In genomic region chr1:118952318-118952717, GRCm38 (mm10) we compare ENCODE assay signal across 22 mouse cellular contexts.
DNase-seq lines count a peak whose midpoint lies in the region; ATAC-seq lines count a peak whose summit lies in the region.
"Had no signal": no experiment of that assay in that cellular context is flagged by ENCODE, and none has a peak within 500 bp of the region (broad histone marks: within the 10 kb centered on the region; RNA-seq: fewer than 3 reads in every experiment).

No protein-coding gene starts in this region.

- H3K27ac ChIP-seq in embryonic facial prominence, embryonic 13.5 days, result peak overlapping the region; percentile 44; the same call in 1 of the 2 replicates
- H3K27ac ChIP-seq in embryonic facial prominence, embryonic 10.5 days (replicated peaks), result no peak overlapping the region
- H3K27ac ChIP-seq in kidney, embryonic 14.5 days (ENCODE audit: low read depth, low read length), result peak overlapping the region; percentile 8; the same call in 1 of the 2 replicates
- no peak overlapping the region for H3K27ac ChIP-seq in embryonic facial prominence, embryonic 14.5 days (replicated peaks; ENCODE audit: low read depth, low read length)
- H3K27ac ChIP-seq: forebrain, embryonic 15.5 days; heart, adult 2 months; heart, embryonic 15.5 days; hindbrain, embryonic 15.5 days had no signal

- H3K4me3 ChIP-seq in embryonic facial prominence, embryonic 13.5 days, result no peak overlapping the region
- H3K4me3 ChIP-seq in embryonic facial prominence, embryonic 10.5 days, result no peak overlapping the region
- H3K4me3 ChIP-seq in kidney, embryonic 14.5 days (ENCODE audit: low read length), result no peak overlapping the region
- H3K4me3 ChIP-seq in embryonic facial prominence, embryonic 14.5 days (ENCODE audit: low read depth, low read length), result no peak overlapping the region
- H3K4me3 ChIP-seq: forebrain, embryonic 15.5 days; heart, adult 2 months; heart, embryonic 15.5 days; hindbrain, embryonic 15.5 days had no signal

- H3K9me3 ChIP-seq in embryonic facial prominence, embryonic 13.5 days, result no peaks in the 10 kb centered on the region
- no peaks in the 10 kb centered on the region for H3K9me3 ChIP-seq in embryonic facial prominence, embryonic 10.5 days
- H3K9me3 ChIP-seq in kidney, embryonic 14.5 days (ENCODE audit: control insufficient read depth, low read length), result no peaks in the 10 kb centered on the region
- no peaks in the 10 kb centered on the region for H3K9me3 ChIP-seq in embryonic facial prominence, embryonic 14.5 days (ENCODE audit: control insufficient read depth, low read length)
- H3K9me3 ChIP-seq: forebrain, embryonic 15.5 days; heart, embryonic 15.5 days; hindbrain, embryonic 15.5 days had no signal

- ATAC-seq in embryonic facial prominence, embryonic 13.5 days (ENCODE audit: insufficient number of reproducible peaks, insufficient read depth, low FRiP score, low TSS enrichment, low read depth), result no peak
- peak; percentile 67; the same call in 1 of the 2 replicates for ATAC-seq in kidney, embryonic 14.5 days (ENCODE audit: low FRiP score, low TSS enrichment)
- no peak for ATAC-seq in embryonic facial prominence, embryonic 14.5 days (ENCODE audit: low read depth)
- ATAC-seq: CD4-positive, CD25-positive, alpha-beta regulatory T cell, adult 4 months; forebrain, embryonic 15.5 days had no signal

- 31% methylated on average over 5 of the region's 5 CpGs for WGBS in embryonic facial prominence, embryonic 13.5 days
- 68% methylated on average over 5 of the region's 5 CpGs for WGBS in embryonic facial prominence, embryonic 10.5 days
- 22% methylated on average over 5 of the region's 5 CpGs for WGBS in kidney, embryonic 14.5 days
- WGBS in embryonic facial prominence, embryonic 14.5 days, result 36% methylated on average over 5 of the region's 5 CpGs

- H3K9ac ChIP-seq in embryonic facial prominence, embryonic 13.5 days, result no peak overlapping the region
- no peak overlapping the region for H3K9ac ChIP-seq in kidney, embryonic 14.5 days (ENCODE audit: low read depth, low read length)
- no peak overlapping the region for H3K9ac ChIP-seq in embryonic facial prominence, embryonic 14.5 days (ENCODE audit: low read depth, low read length)
- H3K9ac ChIP-seq: forebrain, embryonic 15.5 days; heart, embryonic 15.5 days; hindbrain, embryonic 15.5 days had no signal

- H3K4me2 ChIP-seq in embryonic facial prominence, embryonic 13.5 days, result no peak overlapping the region
- no peak overlapping the region for H3K4me2 ChIP-seq in kidney, embryonic 14.5 days (replicated peaks; ENCODE audit: low read depth, low read length)
- H3K4me2 ChIP-seq in embryonic facial prominence, embryonic 14.5 days (ENCODE audit: low read depth, low read length), result no peak overlapping the region
- H3K4me2 ChIP-seq: forebrain, embryonic 15.5 days; heart, embryonic 11.5 days; heart, embryonic 15.5 days; hindbrain, embryonic 15.5 days had no signal

- no peaks in the 10 kb centered on the region for H3K27me3 ChIP-seq in embryonic facial prominence, embryonic 13.5 days
- H3K27me3 ChIP-seq in embryonic facial prominence, embryonic 10.5 days (replicated peaks; ENCODE audit: low read depth, poor library complexity, severe bottlenecking), result no peaks in the 10 kb centered on the region
- H3K27me3 ChIP-seq in kidney, embryonic 14.5 days (ENCODE audit: control insufficient read depth, insufficient read depth, low read length), result no peaks in the 10 kb centered on the region
- no peaks in the 10 kb centered on the region for H3K27me3 ChIP-seq in embryonic facial prominence, embryonic 14.5 days (replicated peaks; ENCODE audit: control insufficient read depth, insufficient read depth, low read length)
- H3K27me3 ChIP-seq: forebrain, embryonic 15.5 days; heart, embryonic 15.5 days; hindbrain, embryonic 15.5 days had no signal

- DNase-seq in embryonic facial prominence, embryonic 10.5 days (ENCODE audit: low spot score), result no peak
- no peak for DNase-seq in kidney, postnatal 25 days
- DNase-seq in kidney, postnatal 4 days, result peak; percentile 23 to 28
- DNase-seq in kidney, adult 11 months, result no peak
- DNase-seq in embryonic facial prominence, embryonic 14.5 days (ENCODE audit: low spot score), result peak; percentile 24
- no peak for DNase-seq in gastrocnemius, postnatal 4 days (ENCODE audit: low spot score in 2 of 2)
- DNase-seq: adrenal gland, adult 8-10 months; adrenal gland, postnatal 36 days; B cell, adult 2 months; cerebellum, adult 2 months; cerebellum, postnatal 10 days; gastrocnemius, postnatal 10 days; heart, adult 2 months; heart, postnatal 14 days had no signal

- H3K36me3 ChIP-seq in embryonic facial prominence, embryonic 13.5 days, result peaks cover 40% of the 10 kb centered on the region
- peaks cover 53% of the 10 kb centered on the region for H3K36me3 ChIP-seq in embryonic facial prominence, embryonic 10.5 days (replicated peaks)
- no peaks in the 10 kb centered on the region for H3K36me3 ChIP-seq in kidney, embryonic 14.5 days (ENCODE audit: control insufficient read depth, insufficient read depth, low read length)
- peaks cover 26% of the 10 kb centered on the region for H3K36me3 ChIP-seq in embryonic facial prominence, embryonic 14.5 days (ENCODE audit: control insufficient read depth, insufficient read depth, low read length)
- H3K36me3 ChIP-seq: forebrain, embryonic 15.5 days; G1E; heart, embryonic 15.5 days; hindbrain, embryonic 15.5 days had no signal

- H3K4me1 ChIP-seq in embryonic facial prominence, embryonic 13.5 days, result peaks cover 54% of the 10 kb centered on the region
- H3K4me1 ChIP-seq in embryonic facial prominence, embryonic 10.5 days, result peaks cover 24% of the 10 kb centered on the region
- H3K4me1 ChIP-seq in kidney, embryonic 14.5 days (ENCODE audit: control insufficient read depth, insufficient read depth, low read length), result peaks cover 34% of the 10 kb centered on the region
- H3K4me1 ChIP-seq in embryonic facial prominence, embryonic 14.5 days (ENCODE audit: control insufficient read depth, insufficient read depth, low read length), result peaks cover 47% of the 10 kb centered on the region

Comparison
In these comparisons a context has a peak if more than half of its experiments do, and no peak if none do; other contexts are left out.
1. H3K27ac ChIP-seq: peak in embryonic facial prominence, embryonic 13.5 days (single experiment) and kidney, embryonic 14.5 days (single experiment); none in embryonic facial prominence, embryonic 10.5 days (single experiment) and embryonic facial prominence, embryonic 14.5 days (single experiment).
2. DNase-seq: peak in kidney, postnatal 4 days (2 of 2) and embryonic facial prominence, embryonic 14.5 days (single experiment); none in embryonic facial prominence, embryonic 10.5 days (single experiment), kidney, postnatal 25 days (0 of 2), kidney, adult 11 months (single experiment) and gastrocnemius, postnatal 4 days (0 of 2).